Mouse (Mus musculus): ENCODE measurements at regions not wholly inside any gene's neighbourhood (a gene's known extent, or its start where the extent isn't known, plus 50 kb on each side); places are given as distances from the start of the nearest gene placed in this dataset.

DNA sequence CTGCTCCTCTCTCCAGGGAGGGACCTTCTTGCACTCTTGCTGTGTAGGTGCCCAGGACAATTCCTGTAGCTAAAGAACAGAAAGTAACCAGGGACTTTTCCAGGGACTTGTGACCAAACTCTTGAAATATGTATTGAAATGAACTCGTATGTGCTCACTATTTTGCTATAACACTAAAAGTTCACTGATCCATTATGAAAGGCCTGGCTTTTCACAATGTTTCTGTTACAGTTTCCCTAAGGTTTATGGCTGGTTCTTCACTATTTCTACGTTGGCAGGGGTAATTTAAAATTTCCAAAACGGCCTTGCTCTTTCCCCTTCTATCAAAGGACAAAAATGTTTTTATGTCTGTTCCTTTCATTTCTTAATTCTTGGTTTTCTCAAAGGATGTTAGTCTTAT, 90.2 kb upstream of the Sptbn1 start:
- no peak for TF ChIP-seq CTCF (IDR thresholded peaks at IDR 0.05; ENCODE audit: low read depth)
- TF ChIP-seq EP300 (IDR thresholded peaks at IDR 0.05; ENCODE audit: low read depth), result no peak

Measured in heart, postnatal 0 days (tissue).